Mouse (Mus musculus) embryonic facial prominence, embryonic 14.5 days (tissue): ENCODE measurements around the gene Rab8b. TPM values are rescaled to one million over a fixed set of nuclear protein-coding genes. Genes with fewer than 3 reads are reported as not detected.

ENCODE experiments used
- ATAC-seq: fragments of 200-750 bp; cut with Nextera tagmentation; 2 replicates; pipeline ENCODE4 v1.8.0; 2017; ENCODE audit warnings: low read depth, moderate number of reproducible peaks, moderate TSS enrichment
- DNase-seq: peaks from one replicate; pipeline ENCODE4 v3.0.0-alpha.2; 2015; ENCODE audit warnings: low spot score
- H3K27ac ChIP-seq: fragments of 300-500 bp; sonication (generic); replicated peaks from 2 replicates; pipeline ENCODE4 v1.5.1; 2014; ENCODE audit warnings: low read depth, mild to moderate bottlenecking, low read length, moderate library complexity
- H3K27me3 ChIP-seq: fragments of 300-500 bp; sonication (generic); replicated peaks from 2 replicates; pipeline ENCODE4 v1.6.1; 2014; ENCODE audit warnings: low read length; ENCODE audit not compliant: control insufficient read depth, insufficient read depth
- H3K36me3 ChIP-seq: fragments of 300-500 bp; sonication (generic); 2 replicates; pipeline ENCODE4 v1.6.1; 2014; ENCODE audit warnings: low read length, mixed read lengths; ENCODE audit not compliant: control insufficient read depth, insufficient read depth
- H3K4me1 ChIP-seq: fragments of 300-500 bp; sonication (generic); 2 replicates; pipeline ENCODE4 v1.6.1; 2014; ENCODE audit warnings: antibody characterized with exemption, low read length; ENCODE audit not compliant: control insufficient read depth, insufficient read depth
- H3K4me2 ChIP-seq: fragments of 300-500 bp; sonication (generic); 2 replicates; pipeline ENCODE4 v1.6.1; 2014; ENCODE audit warnings: low read depth, mild to moderate bottlenecking, low read length, moderate library complexity, mixed read lengths
- H3K4me3 ChIP-seq: fragments of 300-500 bp; sonication (generic); 2 replicates; pipeline ENCODE4 v1.5.1; 2014; ENCODE audit warnings: low read depth, mild to moderate bottlenecking, low read length
- H3K9ac ChIP-seq: fragments of 300-500 bp; sonication (generic); 2 replicates; pipeline ENCODE4 v1.6.1; 2014; ENCODE audit warnings: low read depth, mild to moderate bottlenecking, low read length, moderate library complexity, mixed read lengths
- H3K9me3 ChIP-seq: fragments of 300-500 bp; sonication (generic); 2 replicates; pipeline ENCODE4 v1.6.1; 2016; ENCODE audit warnings: low read length; ENCODE audit not compliant: control insufficient read depth
- WGBS: fragments of 180-500 bp; shearing (Covaris S2); extraction: QIAGEN DNeasy Blood & Tissue Kit; methylation state at CpG from one replicate; pipeline ENCODE4 v1.1.7; 2014; 5-methylcytosine and 5-hydroxymethylcytosine counted together
- polyA plus RNA-seq: library from polyadenylated mRNA; unstranded; fragments of >200 nt; fragmentation: Nextera tagmentation; extraction: Ambion mirVana; gene quantifications from 2 replicates; pipeline ENCODE4 v1.2.1, GENCODE M21; 2014

Rab8b gene
- polyA plus RNA-seq, 1 experiment from 2014 or later, result 15.9 TPM

DNA sequence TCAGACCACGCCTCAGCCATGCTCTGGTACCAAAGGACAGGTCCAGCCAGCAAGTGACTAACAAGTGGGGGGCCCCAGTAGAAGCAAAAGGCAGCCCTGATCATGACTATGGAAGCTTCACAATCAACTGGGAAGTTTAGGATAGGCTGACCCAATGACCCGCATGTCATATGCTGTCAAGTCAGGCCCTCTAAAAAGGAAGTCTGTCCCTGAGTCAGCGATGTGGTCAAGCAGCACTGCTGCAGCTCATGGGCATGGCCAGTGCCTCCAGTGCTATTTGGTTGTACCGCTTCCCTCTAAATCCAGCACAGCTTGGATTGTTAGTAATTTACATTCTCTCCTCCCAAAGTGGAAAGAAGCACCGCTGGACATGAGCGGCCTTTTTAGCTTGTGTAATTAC is 32.7 kb downstream of the Rab8b start:
- 0 out of 2 replicates have a peak, but pooled peaks have one; percentile 12 for ATAC-seq
- H3K4me3 ChIP-seq, result no peak overlapping the region
- WGBS, result 83% methylated on average over 6 of the region's 6 CpGs

DNA sequence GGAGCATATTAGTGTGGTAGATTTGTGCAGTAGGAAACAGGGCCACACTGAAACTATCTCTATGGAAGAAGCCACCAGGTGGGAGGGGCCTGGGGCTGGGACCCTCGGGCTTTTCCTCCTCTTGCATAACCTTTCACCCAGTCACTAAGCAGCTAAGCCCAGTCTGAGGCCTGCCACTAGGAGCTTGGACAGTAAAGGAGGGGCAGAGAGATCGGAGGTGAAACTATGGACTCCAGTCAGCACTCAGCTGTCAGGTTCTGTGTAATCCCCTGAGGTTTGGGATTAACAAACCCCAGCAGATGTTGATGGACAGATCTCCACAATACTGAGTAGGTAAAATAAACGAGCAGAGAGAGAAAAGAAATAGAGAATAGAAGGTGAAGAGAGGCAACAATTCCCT is 33.1 kb downstream of the Rab8b start:
- H3K4me1 ChIP-seq, result no peaks in the 10 kb centered on the region; the same call in none of the 2 replicates
- WGBS, result 31% methylated on average over 3 of the region's 3 CpGs
- no peak for ATAC-seq
- DNase-seq, result no peak
- H3K9me3 ChIP-seq, result no peaks in the 10 kb centered on the region
- H3K36me3 ChIP-seq, result no peaks in the 10 kb centered on the region
- H3K27me3 ChIP-seq, result no peaks in the 10 kb centered on the region
- no peak overlapping the region for H3K9ac ChIP-seq
- H3K4me3 ChIP-seq, result no peak overlapping the region
- H3K4me2 ChIP-seq, result no peak overlapping the region
- no peak overlapping the region for H3K27ac ChIP-seq

More for the DNA sequence above, 32.7 kb downstream of the Rab8b start:
- H3K27me3 ChIP-seq, result no peaks in the 10 kb centered on the region
- H3K36me3 ChIP-seq, result no peaks in the 10 kb centered on the region
- H3K4me1 ChIP-seq, result no peaks in the 10 kb centered on the region; the same call in none of the 2 replicates
- DNase-seq, result no peak
- H3K27ac ChIP-seq, result no peak overlapping the region
- H3K9ac ChIP-seq, result no peak overlapping the region
- H3K4me2 ChIP-seq, result no peak overlapping the region
- H3K9me3 ChIP-seq, result no peaks in the 10 kb centered on the region

DNA sequence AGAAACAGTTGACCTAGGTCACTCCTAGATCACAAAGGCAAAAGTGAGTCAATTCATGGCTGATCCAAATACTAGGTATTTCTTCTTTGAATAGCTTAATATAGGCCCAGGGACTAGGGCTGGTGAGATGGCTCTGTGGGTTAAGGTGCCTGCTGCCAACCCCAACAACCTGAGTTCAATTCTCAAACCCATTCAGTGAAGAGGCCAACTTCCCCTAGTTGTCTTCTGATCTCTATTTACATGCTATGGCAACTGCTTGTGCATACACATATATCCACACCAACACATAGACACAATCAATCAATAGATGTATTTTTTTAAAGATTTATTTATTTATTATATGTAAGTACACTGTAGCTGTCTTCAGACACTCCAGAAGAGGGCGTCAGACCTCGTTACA is 34.9 kb downstream of the Rab8b start:
- Histone ChIP-seq H3K4me2 (no peak overlapping the region), H3K27ac (no peak overlapping the region), H3K4me3 (no peak overlapping the region), H3K9me3 (no peaks in the 10 kb centered on the region), H3K9ac (no peak overlapping the region), H3K4me1 (no peaks in the 10 kb centered on the region; the same call in none of the 2 replicates), H3K27me3 (no peaks in the 10 kb centered on the region), H3K36me3 (no peaks in the 10 kb centered on the region)
- ATAC-seq (no peak), DNase-seq (no peak)
- WGBS, result 87% methylated on average over 2 of the region's 2 CpGs

DNA sequence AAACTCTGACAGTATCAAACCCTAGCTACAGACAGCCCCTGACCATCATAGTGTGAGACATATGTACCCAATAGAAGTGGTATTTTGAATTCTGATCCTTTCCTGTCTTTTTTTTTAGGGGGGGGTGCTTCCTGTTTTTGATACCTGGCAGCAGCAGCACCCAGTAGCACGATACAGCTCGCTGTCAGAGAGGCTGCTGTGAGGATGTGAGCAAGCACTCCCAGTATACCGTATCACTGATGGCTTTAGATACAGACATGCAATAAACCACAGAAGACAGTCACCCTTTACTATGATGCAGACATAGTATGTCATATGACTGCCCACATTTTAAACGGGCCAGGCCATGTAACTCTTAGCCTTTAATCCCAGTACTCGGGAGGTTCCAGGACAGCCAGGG is 36.0 kb downstream of the Rab8b start:
- ATAC-seq (no peak), DNase-seq (no peak)
- no peaks in the 10 kb centered on the region for H3K9me3 ChIP-seq
- no peak overlapping the region for H3K9ac ChIP-seq
- 76% methylated on average over 5 of the region's 5 CpGs for WGBS
- no peaks in the 10 kb centered on the region for H3K27me3 ChIP-seq
- no peaks in the 10 kb centered on the region; the same call in none of the 2 replicates for H3K4me1 ChIP-seq
- H3K36me3 ChIP-seq, result no peaks in the 10 kb centered on the region
- H3K27ac ChIP-seq, result no peak overlapping the region
- H3K4me3 ChIP-seq, result no peak overlapping the region
- no peak overlapping the region for H3K4me2 ChIP-seq

DNA sequence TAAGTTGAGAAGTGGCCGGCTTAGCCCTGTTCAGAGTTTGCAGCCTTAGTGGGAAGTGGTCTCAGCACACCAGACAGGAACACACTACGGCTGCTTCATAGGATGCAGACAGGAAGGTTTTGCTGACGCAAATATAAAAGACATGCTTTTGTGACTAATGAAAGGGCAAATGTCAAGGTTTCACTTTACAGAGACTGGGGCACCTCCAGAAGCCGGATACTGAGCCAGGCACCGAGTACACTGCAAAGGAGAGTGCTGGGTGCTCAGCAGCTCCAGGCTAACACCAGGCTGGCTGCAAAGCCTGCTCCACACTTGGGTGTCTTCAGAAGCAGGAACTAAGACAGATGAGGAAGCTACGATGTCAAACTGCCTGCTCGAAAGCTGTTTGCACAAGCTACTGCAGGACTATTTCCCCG is 37.1 kb downstream of the Rab8b start:
- H3K9me3 ChIP-seq, result no peaks in the 10 kb centered on the region
- no peak overlapping the region for H3K9ac ChIP-seq
- H3K27me3 ChIP-seq, result no peaks in the 10 kb centered on the region
- H3K27ac ChIP-seq, result no peak overlapping the region
- no peak for ATAC-seq
- no peak overlapping the region for H3K4me3 ChIP-seq
- no peaks in the 10 kb centered on the region; the same call in 1 of the 2 replicates for H3K4me1 ChIP-seq
- no peaks in the 10 kb centered on the region for H3K36me3 ChIP-seq
- no peak for DNase-seq
- WGBS, result 37% methylated on average over 8 of the region's 8 CpGs
- H3K4me2 ChIP-seq, result no peak overlapping the region

DNA sequence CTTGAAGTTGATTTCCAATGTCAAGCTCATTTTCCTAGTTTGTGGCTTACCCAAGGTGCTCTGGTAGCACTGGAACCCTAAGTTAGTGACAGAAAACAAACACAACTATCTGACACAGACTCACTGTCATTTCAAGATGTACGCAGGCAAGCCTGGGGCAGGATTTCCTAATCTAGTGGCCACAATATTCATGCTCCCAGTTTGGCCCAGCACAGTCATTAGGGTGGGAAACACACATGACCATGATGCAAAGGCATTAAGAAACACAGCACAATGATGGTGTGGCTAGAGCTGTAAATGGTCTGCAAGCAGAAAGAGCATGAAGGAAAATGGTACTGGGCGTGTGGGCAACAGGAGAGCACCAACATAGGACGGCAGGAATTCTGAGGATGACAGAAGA is 37.6 kb downstream of the Rab8b start:
- ATAC-seq, result no peak
- 71% methylated on average over 3 of the region's 3 CpGs for whole genome bisulfite sequencing
- Histone ChIP-seq H3K36me3 (no peaks in the 10 kb centered on the region), H3K9ac (no peak overlapping the region), H3K27me3 (no peaks in the 10 kb centered on the region), H3K27ac (no peak overlapping the region), H3K4me3 (no peak overlapping the region), H3K4me2 (no peak overlapping the region), H3K9me3 (no peaks in the 10 kb centered on the region), H3K4me1 (no peaks in the 10 kb centered on the region; the same call in 1 of the 2 replicates)
- DNase-seq, result no peak

DNA sequence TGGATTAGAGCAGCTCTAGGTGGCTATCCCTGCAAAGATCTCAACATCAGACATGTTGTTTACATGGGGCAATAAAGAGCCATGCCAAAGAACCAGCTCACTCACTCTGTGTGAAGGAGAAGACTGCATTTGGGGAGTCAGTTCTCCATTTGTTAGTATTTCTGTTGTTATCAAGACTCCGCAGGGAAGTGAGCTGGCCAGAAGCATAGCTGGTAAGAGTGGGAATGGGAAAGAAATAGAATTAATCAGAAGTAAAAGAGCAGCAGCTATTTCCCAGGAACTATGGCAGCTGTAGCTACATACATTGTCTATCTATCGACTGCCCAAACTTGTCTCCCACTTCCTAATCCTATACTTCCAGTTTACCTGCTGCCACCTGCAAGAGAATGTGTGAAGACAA is 38.7 kb downstream of the Rab8b start:
- Histone ChIP-seq H3K36me3 (no peaks in the 10 kb centered on the region), H3K27me3 (no peaks in the 10 kb centered on the region), H3K27ac (no peak overlapping the region), H3K4me2 (no peak overlapping the region), H3K4me3 (no peak overlapping the region), H3K9me3 (no peaks in the 10 kb centered on the region), H3K4me1 (no peaks in the 10 kb centered on the region), H3K9ac (no peak overlapping the region)
- ATAC-seq (no peak), DNase-seq (no peak)
- 91% methylated on average over 2 of the region's 2 CpGs for WGBS

DNA sequence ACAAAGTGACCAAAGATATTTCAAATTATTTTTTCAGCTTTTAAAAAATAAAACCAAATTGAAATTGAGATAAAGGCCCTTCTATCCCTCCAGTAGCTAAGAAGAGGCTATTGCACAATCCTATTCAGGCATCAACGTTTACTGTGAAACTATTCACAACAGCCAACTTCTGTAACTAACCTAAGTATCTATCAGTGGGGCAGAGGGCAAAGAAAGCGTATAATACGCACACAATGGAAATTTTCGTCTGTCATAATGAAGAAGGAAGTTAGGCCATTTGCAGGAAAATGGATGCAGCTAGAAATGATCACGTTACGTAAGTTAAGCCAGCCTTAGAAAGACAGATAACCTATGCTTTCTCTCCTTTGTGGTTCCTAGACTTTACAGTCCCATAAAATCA is 40.0 kb downstream of the Rab8b start:
- H3K4me2 ChIP-seq, result no peak overlapping the region
- no peak overlapping the region for H3K9ac ChIP-seq
- 77% methylated on average over 6 of the region's 6 CpGs for WGBS
- ATAC-seq, result no peak
- no peak for DNase-seq
- no peaks in the 10 kb centered on the region; the same call in 1 of the 2 replicates for H3K36me3 ChIP-seq
- H3K4me3 ChIP-seq, result no peak overlapping the region
- H3K27me3 ChIP-seq, result no peaks in the 10 kb centered on the region
- H3K27ac ChIP-seq, result no peak overlapping the region
- H3K4me1 ChIP-seq, result no peaks in the 10 kb centered on the region
- peaks cover 12% of the 10 kb centered on the region; the same call in 1 of the 2 replicates for H3K9me3 ChIP-seq

DNA sequence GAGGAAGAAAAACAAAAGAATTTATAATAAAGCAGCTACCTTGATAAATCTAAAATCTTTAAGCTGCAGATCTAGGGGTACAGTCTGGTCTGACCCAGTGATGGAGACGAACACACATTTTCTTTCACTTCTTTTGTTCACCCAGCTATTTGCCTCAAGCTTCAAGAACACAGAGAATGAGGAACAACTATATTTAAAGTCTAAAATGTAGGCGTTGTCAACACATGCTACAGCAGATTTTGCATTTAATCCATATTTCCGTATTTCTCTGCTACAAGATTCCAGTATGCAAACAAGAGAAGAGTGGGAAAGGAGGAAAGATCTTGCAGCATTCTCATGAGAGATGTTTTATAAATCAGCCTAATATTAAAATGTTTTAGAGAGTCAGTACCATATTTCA is 40.6 kb downstream of the Rab8b start:
- Histone ChIP-seq H3K4me2 (no peak overlapping the region), H3K9ac (no peak overlapping the region), H3K4me1 (no peaks in the 10 kb centered on the region), H3K9me3 (peaks cover 14% of the 10 kb centered on the region; the same call in 1 of the 2 replicates), H3K27me3 (no peaks in the 10 kb centered on the region), H3K27ac (no peak overlapping the region), H3K4me3 (no peak overlapping the region), H3K36me3 (no peaks in the 10 kb centered on the region; the same call in 1 of the 2 replicates)
- ATAC-seq, result no peak
- no peak for DNase-seq
- WGBS, result 94% methylated on average over 3 of the region's 3 CpGs
